Mouse (Mus musculus) hindbrain, postnatal 0 days (tissue): Measurements from ENCODE around the gene Pus7l. TPM values are rescaled to one million over a fixed set of nuclear protein-coding genes. Genes with fewer than 3 reads are reported as not detected.

Experiments
- ATAC-seq: fragments of 200-750 bp; cut with Nextera tagmentation; 2 replicates; pipeline ENCODE4 v1.8.0; 2017; ENCODE audit warnings: mild to moderate bottlenecking, moderate TSS enrichment, moderate library complexity
- DNase-seq: peaks from one replicate; pipeline ENCODE4 v3.0.0-alpha.2; 2015; ENCODE audit warnings: low spot score
- H3K27ac ChIP-seq: fragments of 300-500 bp; sonication (generic); 2 replicates; pipeline ENCODE4 v1.5.1; 2014; ENCODE audit warnings: mild to moderate bottlenecking
- H3K27me3 ChIP-seq: fragments of 300-500 bp; sonication (generic); 2 replicates; pipeline ENCODE4 v1.6.1; 2014; ENCODE audit warnings: low read length, mixed read lengths; ENCODE audit not compliant: insufficient read depth
- H3K36me3 ChIP-seq: fragments of 300-500 bp; sonication (generic); 2 replicates; pipeline ENCODE4 v1.6.1; 2014; ENCODE audit warnings: low read length, mixed read lengths; ENCODE audit not compliant: insufficient read depth
- H3K4me1 ChIP-seq: fragments of 300-500 bp; sonication (generic); 2 replicates; pipeline ENCODE4 v1.6.1; 2014; ENCODE audit warnings: antibody characterized with exemption, low read length, mixed read lengths; ENCODE audit not compliant: insufficient read depth
- H3K4me2 ChIP-seq: fragments of 300-500 bp; sonication (generic); 2 replicates; pipeline ENCODE4 v1.6.1; 2014; ENCODE audit warnings: low read depth, mild to moderate bottlenecking, low read length, moderate library complexity, mixed read lengths
- H3K4me3 ChIP-seq: fragments of 300-500 bp; sonication (generic); 2 replicates; pipeline ENCODE4 v1.5.1; 2014; ENCODE audit warnings: low read length
- H3K9ac ChIP-seq: fragments of 300-500 bp; sonication (generic); replicated peaks from 2 replicates; pipeline ENCODE4 v1.6.1; 2014; ENCODE audit warnings: mild to moderate bottlenecking, low read length, moderate library complexity, mixed read lengths
- H3K9me3 ChIP-seq: fragments of 300-500 bp; sonication (generic); 2 replicates; pipeline ENCODE4 v1.6.1; 2016; ENCODE audit warnings: low read length, mixed read lengths
- CTCF ChIP-seq: IDR thresholded peaks from 2 replicates; pipeline ENCODE4 v1.5.1; 2016; ENCODE audit warnings: antibody characterized with exemption, control low read depth, low read depth
- WGBS: fragments of 180-500 bp; shearing (Covaris S2); extraction: QIAGEN DNeasy Blood & Tissue Kit; methylation state at CpG from one replicate; pipeline ENCODE4 v1.1.7; 2014; 5-methylcytosine and 5-hydroxymethylcytosine counted together
- polyA plus RNA-seq: library from polyadenylated mRNA; unstranded; fragments of >200 nt; fragmentation: Nextera tagmentation; extraction: Ambion mirVana; gene quantifications from 2 replicates; pipeline ENCODE4 v1.2.1, GENCODE M21; 2015
- total RNA-seq: library from RNA; depleted of rRNA; stranded (reverse); fragments of >200 nt; gene quantifications from 2 replicates; pipeline ENCODE4 v1.2.3, GENCODE M21; 2014; rRNA removed

Pus7l gene
- total and polyA plus RNA-seq, 2 experiments from 2014 or later, result 3.7 to 4.8 TPM

DNA sequence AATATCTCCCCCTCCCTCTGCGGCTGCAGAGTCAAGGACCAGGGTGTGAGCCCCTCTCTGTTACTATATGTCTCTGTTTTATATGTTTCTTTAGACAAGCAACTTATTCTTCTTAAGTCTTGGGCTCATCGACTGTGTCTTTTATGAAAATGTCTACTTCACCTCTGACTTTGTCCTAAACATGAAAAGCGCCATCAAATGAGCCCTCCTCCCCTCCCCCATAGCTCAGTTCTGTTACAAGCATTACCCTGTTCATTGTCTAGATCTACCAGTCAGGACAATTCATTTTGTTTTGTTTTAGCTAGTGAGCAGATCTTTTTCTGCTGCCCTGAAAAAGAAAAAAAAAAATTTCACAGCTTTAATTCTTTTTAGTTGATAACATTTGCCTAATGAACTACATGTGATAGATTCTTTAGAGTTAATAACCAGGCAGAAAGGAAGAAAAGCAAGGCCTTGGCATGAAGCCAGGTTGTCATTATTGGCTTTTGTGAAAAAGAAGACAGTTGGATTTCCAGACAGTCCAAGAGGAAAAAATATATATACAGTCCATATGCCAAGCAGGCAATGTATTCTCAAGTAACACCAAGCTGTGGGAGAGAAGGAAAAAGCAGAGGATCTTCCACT, 63.7 kb downstream of the Pus7l start:
- Histone ChIP-seq H3K27ac (no peak overlapping the region), H3K27me3 (no peaks in the 10 kb centered on the region), H3K4me2 (no peak overlapping the region), H3K4me1 (no peaks in the 10 kb centered on the region), H3K9ac (no peak overlapping the region), H3K9me3 (no peaks in the 10 kb centered on the region), H3K4me3 (no peak overlapping the region), H3K36me3 (no peaks in the 10 kb centered on the region)
- no peak for ATAC-seq
- TF ChIP-seq CTCF, result no peak
- 52% methylated on average over 3 of the region's 3 CpGs for WGBS
- peak; percentile 15 for DNase-seq

DNA sequence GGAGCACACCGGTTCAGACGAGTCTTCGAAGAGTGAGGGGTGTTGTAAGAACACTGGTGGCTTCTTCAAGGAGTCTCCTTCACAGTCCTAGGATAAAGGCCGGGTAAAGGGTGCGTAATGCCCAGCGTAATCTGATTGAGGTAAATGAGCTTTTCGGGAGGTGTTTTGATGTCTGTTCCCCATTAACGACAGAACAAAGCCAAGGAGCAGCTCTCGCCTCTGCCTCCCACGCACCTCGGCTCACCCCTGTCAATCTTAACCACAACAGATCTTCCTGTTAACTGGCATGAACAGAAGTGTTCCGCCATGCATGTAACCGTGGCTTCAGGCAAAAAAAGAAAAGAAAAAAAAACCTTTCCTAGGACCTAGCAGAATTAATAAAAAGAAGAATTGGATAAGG, 64.6 kb downstream of the Pus7l start:
- H3K9ac ChIP-seq, result no peak overlapping the region
- no peaks in the 10 kb centered on the region for H3K27me3 ChIP-seq
- DNase-seq (no peak), ATAC-seq (no peak)
- H3K4me1 ChIP-seq, result no peaks in the 10 kb centered on the region
- no peak overlapping the region for H3K4me3 ChIP-seq
- H3K4me2 ChIP-seq, result no peak overlapping the region
- 39% methylated on average over 13 of the region's 13 CpGs for WGBS
- H3K9me3 ChIP-seq, result no peaks in the 10 kb centered on the region
- no peak overlapping the region for H3K27ac ChIP-seq
- H3K36me3 ChIP-seq, result no peaks in the 10 kb centered on the region
- TF ChIP-seq CTCF, result no peak

DNA sequence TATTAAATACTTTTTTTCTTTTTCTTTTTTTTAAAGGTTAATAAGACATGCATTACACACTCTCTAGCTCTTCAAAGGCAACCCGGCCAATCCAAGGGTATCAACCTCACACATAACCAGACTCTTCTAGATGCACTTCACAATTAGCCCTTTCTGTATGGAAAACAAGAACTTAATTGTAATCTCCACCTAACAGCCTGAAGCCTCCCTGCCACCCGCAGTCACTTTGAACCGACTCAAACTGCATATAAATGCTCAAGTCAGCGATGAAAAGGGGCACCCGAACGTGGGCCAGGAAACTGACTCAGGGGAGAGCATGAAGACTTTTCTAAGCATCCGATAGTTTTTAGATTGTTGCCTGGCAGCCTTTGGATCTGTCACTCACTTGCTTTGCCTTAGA, 66.1 kb downstream of the Pus7l start:
- Histone ChIP-seq H3K27ac (no peak overlapping the region), H3K36me3 (no peaks in the 10 kb centered on the region), H3K9me3 (no peaks in the 10 kb centered on the region), H3K4me2 (no peak overlapping the region), H3K27me3 (no peaks in the 10 kb centered on the region), H3K4me1 (no peaks in the 10 kb centered on the region), H3K9ac (no peak overlapping the region), H3K4me3 (no peak overlapping the region)
- TF ChIP-seq CTCF, result no peak
- ATAC-seq (peak; percentile 74), DNase-seq (peak; percentile 53)
- WGBS, result 18% methylated on average over 7 of the region's 7 CpGs

DNA sequence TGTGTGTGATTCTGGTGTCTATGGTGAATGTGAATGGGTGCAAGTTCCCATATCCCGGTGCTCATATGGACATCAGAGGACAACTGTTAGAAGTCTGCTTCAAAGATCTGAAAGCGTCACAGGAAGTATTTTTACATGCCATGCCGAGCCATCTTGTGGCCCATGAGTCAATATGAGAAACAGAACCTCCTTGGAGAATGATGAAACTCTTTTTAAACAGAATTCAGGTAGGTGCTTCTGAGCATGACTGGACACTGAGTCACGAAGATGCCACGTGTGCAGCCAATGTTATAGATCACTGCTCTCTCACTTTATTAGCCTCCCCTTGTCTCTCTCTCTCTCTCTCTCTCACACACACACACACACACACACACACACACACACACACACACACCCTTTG, 67.4 kb downstream of the Pus7l start:
- no peak for DNase-seq
- H3K9ac ChIP-seq, result no peak overlapping the region
- 93% methylated on average over 5 of the region's 5 CpGs for WGBS
- no peaks in the 10 kb centered on the region for H3K36me3 ChIP-seq
- no peak overlapping the region for H3K27ac ChIP-seq
- H3K4me3 ChIP-seq, result no peak overlapping the region
- ATAC-seq, result no peak
- no peaks in the 10 kb centered on the region for H3K9me3 ChIP-seq
- no peaks in the 10 kb centered on the region for H3K27me3 ChIP-seq
- TF ChIP-seq CTCF, result no peak
- H3K4me1 ChIP-seq, result no peaks in the 10 kb centered on the region
- no peak overlapping the region for H3K4me2 ChIP-seq

Other genes with a start within 250 kb of the Pus7l start
- 8.0 and 10.6 TPM in 2 replicates for gene Adamts20, start 78.1 kb downstream of the Pus7l start, total RNA-seq
- gene Adamts20, start 78.1 kb downstream of the Pus7l start, polyA plus RNA-seq, result 3.2 and 3.4 TPM in 2 replicates
- 0.52 and 0.90 TPM in 2 replicates for gene Irak4, start 96 bp upstream of the Pus7l start, total RNA-seq
- 1.9 and 2.1 TPM in 2 replicates for gene Irak4, start 96 bp upstream of the Pus7l start, polyA plus RNA-seq
- 34.3 and 37.1 TPM in 2 replicates for gene Twf1, start 46.3 kb upstream of the Pus7l start, total RNA-seq
- gene Twf1, start 46.3 kb upstream of the Pus7l start, polyA plus RNA-seq, result 77.4 and 77.8 TPM in 2 replicates
- 17.4 and 19.9 TPM in 2 replicates for gene Tmem117, start 85.7 kb upstream of the Pus7l start, total RNA-seq
- 21.6 and 22.3 TPM in 2 replicates for gene Tmem117, start 85.7 kb upstream of the Pus7l start, polyA plus RNA-seq